Mouse (Mus musculus) gonadal fat pad, adult 2 months (tissue): Measurements from ENCODE around the gene Cryge. TPM values are rescaled to one million over a fixed set of nuclear protein-coding genes. Genes with fewer than 3 reads are reported as not detected.
A peak's percentile ranks its signal among the peaks of the same experiment; 100 is the strongest.
"Not testable (repeated sequence)": the region's sequence is repeated elsewhere in the genome, so short reads cannot be mapped to it uniquely, and the experiment has no call there.

Experiments
- DNase-seq: peaks from one replicate; pipeline ENCODE4 v3.0.0-alpha.2; 2012; ENCODE audit warnings: low read depth
- polyA plus RNA-seq: library from polyadenylated mRNA; depleted of rRNA; stranded (reverse); fragments of >200 nt; gene quantifications from 2 replicates; pipeline ENCODE4 v1.2.3, GENCODE M21; 2012; rRNA removed

Gene Cryge
- polyA plus RNA-seq = 0.45 TPM in 1 of 2 replicates, not detected in the other

DNA sequence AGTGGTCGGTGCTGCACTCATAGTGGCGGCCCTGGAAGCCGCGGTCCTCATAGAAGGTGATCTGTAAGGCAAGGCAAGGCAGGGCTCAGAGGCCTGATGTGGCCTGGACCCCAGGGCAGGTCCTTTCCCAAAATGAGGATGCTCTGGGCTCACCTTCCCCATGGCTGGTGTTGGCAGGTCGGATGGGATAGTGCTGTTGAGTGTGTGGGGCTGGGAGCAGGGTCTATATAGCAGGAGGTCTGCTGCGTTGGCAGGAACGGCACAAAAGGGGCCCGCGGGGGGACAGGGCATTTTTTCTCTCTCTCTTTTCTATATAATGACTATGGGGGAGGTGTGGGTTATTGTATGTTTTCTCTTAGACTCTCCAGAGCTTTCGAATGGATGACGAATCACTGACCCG, at the start of gene Cryge:
Gene Cryge (minus strand): TSS at position 198 of the 400 bp plus-strand sequence.
- DNase-seq = not testable (repeated sequence)

DNA sequence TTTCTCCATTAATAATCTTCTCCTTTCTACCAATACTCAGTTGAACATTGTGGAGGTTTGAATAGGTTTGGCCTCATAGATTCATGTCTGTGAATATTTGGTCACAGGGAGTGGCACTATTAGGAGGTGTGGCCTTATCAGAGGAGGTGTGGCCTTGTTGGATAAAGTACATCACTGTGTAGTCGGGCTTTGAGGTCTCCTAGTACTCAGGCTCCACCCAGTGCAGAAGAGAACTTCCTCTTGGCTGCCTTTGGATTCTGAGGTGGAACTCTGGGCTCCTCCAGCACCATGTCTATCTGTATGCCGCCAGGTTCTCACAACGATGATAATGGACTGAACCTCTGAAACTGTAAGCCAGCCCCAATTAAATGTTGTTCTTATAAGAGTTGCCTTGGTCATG, 46.0 kb upstream of the Cryge start:
- no peak for DNase-seq

DNA sequence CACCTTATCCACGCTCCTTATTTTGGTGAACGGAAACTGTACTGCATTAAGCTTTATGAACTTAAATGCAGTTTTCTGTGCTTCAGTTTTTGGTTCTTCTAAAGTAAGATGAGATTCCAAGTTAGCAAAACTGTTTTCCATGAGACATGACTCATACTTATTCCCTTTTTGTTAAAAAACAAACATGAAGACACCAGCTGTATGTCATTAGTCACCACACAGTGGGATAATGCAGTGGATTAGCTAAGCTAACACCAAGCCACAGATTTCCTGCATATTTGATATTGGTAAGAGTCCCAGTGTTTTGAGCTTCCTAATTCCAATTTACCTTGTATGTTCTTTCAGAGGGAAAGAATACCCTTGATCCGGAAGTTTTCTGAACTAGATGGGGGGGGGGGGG, 40.6 kb upstream of the Cryge start:
- DNase-seq = no peak

GRCm38 (mm10) chr1:65090370-65090769, 39.4 kb upstream of the Cryge start:
- no peak for DNase-seq

DNA sequence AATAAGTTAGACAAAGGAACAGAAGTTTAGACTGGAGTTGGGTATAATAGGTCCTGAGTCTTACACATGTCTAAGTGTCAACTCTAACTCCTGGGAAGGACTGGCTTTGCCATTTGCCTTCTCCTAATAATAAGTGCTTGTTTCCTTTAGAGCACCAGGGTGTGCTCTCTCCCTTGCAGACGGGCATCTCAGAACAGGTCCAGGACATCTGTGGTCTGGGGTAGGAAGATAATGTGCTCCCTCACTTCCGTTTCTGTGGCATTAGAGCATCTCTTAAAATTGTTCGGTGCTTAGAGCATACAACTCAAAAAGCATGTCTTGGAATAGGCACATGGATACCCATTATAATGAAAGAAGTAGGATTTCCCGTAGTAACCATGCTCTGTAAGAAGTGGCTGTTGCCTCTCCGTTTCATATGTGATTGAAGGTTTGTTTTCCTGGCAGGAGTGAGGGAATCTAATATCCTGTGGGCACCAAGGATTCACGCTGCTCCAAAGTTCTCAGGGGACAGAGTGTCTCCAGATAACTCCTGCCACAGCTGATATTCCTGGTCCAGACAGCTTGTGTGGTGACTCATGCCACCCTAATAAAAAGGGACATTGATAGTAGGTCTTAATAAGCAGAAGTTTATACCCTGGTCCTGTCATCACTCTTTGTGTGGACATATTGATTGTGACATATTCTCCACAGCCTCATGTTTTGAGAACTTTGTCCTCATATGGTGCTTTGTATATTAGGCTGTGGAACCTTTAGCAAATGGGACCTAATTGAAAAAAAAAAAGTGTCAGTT, 37.8 kb upstream of the Cryge start:
- no peak for DNase-seq

- no peak for DNase-seq
Observed at GRCm38 (mm10) chr1:65082188-65082587, 31.2 kb upstream of the Cryge start, which contains the start of gene Crygb. Gene Crygb (minus strand): TSS chr1:65082288.

GRCm38 (mm10) chr1:65075607-65076006, 24.7 kb upstream of the Cryge start:
- DNase-seq = no peak

GRCm38 (mm10) chr1:65073589-65073988, 22.6 kb upstream of the Cryge start, which contains the start of gene Crygc:
Gene Crygc (minus strand): TSS chr1:65073689.
- DNase-seq = no peak

GRCm38 (mm10) chr1:65067842-65068241, 16.9 kb upstream of the Cryge start:
- no peak for DNase-seq

DNA sequence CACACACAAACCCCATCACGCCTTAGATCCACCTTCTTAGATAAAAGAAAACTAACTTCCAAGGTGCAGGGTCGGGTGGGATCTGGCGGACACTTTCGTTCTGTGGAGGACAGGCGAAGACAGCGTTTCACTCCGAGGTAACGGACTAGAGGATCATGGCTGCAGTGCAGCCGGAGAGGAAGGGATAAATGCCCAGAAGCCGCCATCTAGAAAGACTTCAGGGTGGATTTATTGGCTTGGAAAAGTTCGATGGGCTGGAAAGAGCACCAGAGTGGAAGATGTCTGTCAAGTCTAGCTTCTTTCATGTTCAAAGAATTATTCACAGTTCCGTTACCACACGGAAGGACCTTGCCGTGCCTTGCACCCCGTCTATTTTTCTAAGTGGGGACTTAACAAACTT, 13.3 kb upstream of the Cryge start:
- no peak for DNase-seq

GRCm38 (mm10) chr1:65063352-65063751, 12.4 kb upstream of the Cryge start, which contains the start of gene Crygd:
Gene Crygd (minus strand): TSS chr1:65063452.
- no peak for DNase-seq

- DNase-seq = no peak
Observed at GRCm38 (mm10) chr1:65052140-65052539, 1.2 kb upstream of the Cryge start.

DNA sequence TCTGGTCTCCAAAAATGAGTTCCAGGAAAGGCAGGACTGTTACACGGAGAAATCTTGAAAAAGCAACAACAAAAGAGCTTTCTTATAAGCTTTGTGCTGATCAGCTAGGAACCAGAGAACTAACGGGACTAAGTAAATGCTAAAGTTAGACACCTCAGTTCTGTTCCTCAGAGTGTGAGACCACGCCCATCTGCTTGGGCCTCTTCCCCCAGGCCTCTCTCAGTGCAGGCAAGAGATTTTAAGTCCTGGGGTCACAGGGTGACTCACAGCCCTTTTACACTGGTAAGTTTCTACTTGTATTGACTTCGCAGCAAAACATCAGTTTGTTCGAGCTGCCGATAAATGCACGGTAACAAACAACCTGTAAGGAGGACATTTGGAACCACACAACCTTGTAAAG, 747 bp upstream of the Cryge start:
- DNase-seq = no peak

GRCm38 (mm10) chr1:65048781-65049180, 2.2 kb downstream of the Cryge start:
- no peak for DNase-seq

- no peak for DNase-seq
Observed at GRCm38 (mm10) chr1:65046401-65047109, 4.4 kb downstream of the Cryge start.

GRCm38 (mm10) chr1:65043433-65043832, 7.5 kb downstream of the Cryge start:
- no peak for DNase-seq

- DNase-seq = peak; percentile 17
Observed at GRCm38 (mm10) chr1:65041837-65042236, 9.1 kb downstream of the Cryge start.

- no peak for DNase-seq
Observed at GRCm38 (mm10) chr1:65040806-65041205, 10.1 kb downstream of the Cryge start.

- DNase-seq = no peak
Observed at GRCm38 (mm10) chr1:65039679-65040078, 11.3 kb downstream of the Cryge start.

DNA sequence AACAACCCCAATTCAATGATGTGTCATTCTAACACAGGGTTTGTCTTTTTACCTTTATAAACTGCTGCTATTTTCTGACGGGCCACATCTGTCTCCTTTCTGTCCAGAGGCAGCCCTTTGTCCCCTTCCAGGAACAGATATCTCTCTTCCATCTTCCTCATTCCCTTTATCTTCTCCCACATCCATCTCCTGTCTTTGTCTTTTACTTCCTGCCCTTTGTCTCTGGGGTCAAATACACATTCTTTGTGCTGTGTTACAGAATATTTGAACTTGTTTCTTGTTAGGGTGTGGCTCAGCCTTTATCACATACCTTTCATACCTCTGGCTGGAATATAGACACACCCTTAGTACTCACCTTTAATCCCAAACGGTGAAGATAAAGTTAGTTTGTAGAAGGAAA, 13.4 kb downstream of the Cryge start:
- no peak for DNase-seq

DNA sequence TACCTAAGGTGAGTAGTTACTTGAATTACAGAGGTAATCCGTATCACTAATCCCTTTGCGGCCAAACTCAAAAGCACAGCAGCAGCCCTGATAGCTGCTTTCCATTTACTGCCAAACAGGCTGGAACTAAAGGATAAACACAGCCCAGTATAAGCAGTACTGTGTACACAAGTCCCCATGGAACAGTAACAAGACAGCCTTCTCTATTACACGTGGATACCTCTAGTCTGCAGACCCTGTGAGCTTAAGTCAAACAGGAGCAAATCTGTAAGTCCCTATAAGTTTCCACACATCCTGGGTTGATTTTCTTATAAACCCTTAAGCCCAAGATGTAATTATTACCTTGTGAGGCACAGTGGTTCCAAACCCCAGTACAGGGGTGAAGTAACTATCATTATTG, 15.4 kb downstream of the Cryge start:
- DNase-seq = no peak

DNA sequence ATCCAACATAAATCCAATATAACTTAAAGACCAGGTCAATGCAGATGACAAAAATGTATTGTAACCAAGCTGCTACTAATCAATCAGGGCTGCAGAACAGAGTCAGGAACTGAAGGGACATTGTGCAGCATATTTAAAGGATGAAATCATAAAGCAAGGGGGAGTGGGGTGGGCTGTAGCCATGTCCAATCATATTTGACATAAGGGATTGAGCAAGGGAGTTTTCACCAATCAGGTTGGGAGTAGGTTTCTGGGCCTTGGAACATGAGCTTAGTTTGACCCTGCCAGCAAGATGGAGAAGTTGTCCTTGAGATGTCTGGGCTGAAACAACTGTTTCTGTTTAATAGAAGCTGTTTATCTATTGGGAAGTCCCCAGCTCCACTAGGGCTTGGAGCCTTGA, 18.3 kb downstream of the Cryge start, which contains the start of gene Akr1cl:
Gene Akr1cl (minus strand): TSS at position 119 of the 400 bp plus-strand sequence.
- no peak for DNase-seq

DNA sequence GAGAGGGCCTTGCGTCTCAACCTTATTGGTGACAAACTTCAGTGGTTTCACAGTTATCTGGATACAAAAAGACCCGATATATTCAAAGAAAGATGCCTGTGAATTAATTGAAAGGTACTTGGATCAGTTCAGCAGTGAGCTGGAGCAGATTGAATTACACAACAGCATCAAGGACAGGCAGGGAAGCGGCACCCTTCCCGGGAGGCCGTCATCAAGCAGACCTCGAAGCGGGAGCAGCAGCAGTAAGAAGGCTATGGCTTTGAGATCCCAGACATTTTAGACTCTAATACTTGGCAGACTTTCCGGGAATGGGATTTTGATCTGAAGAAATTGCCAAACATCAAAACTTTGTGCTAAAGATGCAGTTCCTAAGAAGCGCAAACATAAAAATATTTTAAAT, 22.7 kb downstream of the Cryge start:
- DNase-seq = no peak
